Mouse (Mus musculus): ENCODE results near the gene Atg3.

Atg3 gene

DNA sequence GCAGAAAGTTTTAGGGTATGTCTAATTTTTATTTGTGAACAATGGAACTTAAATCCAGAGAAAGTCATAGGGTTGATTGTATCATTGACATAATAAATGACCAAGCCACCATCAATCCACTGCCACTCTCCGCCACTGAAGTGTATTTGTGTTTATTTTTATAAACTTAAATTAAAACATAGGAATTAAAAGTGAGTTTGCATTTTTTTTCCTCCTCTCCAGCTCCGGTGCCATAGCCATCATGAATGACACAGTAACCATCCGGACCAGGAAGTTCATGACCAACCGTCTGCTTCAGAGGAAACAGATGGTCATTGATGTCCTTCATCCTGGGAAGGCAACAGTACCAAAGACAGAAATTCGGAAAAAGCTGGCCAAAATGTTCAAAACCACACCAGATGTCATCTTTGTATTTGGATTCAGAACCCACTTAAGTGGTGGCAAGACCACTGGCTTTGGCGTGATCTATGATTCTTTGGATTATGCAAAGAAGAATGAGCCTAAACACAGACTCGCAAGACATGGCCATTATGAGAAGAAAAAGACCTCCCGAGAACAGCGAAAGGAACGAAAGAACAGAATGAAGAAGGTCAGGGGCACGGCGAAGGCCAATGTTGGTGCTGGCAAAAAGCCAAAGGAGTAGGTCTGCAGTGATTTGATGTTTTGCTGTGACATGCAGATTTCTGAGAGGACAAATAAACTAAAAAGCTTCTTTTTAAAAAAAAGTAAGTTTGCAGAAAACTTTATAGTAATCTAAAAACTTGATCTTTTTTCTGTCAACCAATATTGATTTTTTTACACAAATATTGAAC, 46.5 kb downstream of the Atg3 start:
- no peak for DNase-seq (ENCODE audit: low spot score in 2 of 2)

DNA sequence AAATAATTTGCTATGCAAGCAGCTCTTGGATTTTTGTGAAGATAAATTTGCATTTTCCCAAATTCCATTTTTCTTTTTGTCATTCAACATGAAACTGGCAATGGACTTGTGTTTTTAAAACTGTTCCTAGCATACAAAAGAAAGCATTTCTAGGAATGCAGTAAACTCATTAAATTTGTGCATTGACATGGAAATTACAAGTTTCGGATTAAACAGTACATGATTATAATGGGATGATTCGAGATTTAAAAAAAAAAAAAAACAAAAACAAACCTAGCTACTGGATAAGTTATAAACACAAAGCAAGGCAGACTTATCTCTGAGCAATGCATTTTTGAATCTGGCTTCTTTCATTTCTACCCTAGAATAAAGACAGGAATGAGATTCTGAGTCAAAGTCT, 63.4 kb downstream of the Atg3 start:
- DNase-seq (ENCODE audit: low spot score in 2 of 2), result no peak

DNA sequence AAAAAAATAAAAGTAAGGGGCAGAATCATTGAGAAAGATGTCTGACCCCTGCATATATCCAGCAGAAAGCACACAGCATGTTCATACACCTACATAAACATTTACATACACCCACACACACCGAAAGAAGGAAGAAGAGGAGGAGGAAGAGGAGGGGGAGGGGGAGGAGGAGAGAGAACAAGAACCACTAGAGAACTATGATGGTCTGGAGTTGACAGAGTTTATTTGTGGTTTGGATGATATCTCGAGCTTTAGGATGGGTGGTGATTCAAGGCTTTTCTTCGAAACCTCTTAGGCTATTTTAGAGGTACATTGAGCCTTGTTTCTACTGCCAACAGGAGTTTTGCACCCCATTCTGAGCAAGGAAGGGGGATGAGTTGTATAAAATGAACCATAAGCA, 64.2 kb downstream of the Atg3 start:
- no peak for DNase-seq (ENCODE audit: low spot score in 2 of 2)

DNA sequence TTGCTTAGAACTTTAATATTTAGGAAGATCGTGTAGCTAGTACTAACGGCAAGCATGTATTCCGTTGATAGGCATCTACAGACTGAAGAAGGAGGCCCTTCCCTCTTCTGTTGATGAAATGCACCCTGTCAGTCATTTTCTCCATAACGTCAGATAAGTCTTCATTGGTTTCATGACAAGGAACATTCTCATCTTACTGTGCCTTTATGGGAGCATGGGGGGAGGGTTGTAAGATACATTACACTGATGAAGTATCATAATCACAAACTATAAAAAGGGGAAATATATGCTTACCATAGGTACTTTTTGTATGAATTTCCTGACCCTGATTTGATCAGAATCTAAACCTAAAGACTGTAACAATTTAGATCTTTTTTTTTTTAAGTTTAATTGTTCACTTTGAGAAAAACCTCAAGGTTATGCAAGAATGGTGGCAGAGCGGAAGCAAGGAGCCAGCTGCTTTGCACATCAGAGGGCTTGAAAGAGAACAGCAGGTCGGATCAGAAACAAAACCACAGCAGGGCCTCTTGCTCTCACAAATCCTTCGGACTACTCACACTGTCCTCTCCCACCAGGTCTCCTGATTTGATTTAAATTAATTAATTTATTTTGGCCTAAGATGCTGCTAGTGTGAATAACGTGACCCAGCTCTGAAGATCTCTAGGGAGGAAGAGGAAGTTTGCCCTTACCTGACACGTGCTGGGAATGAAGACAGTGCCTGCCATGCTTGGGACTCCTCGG, 65.2 kb downstream of the Atg3 start, which contains the start of gene Btla:
Gene Btla, plus strand, starts transcription at position 668 of the 741 bp plus-strand sequence.
- no peak for DNase-seq (ENCODE audit: low spot score in 2 of 2)

DNA sequence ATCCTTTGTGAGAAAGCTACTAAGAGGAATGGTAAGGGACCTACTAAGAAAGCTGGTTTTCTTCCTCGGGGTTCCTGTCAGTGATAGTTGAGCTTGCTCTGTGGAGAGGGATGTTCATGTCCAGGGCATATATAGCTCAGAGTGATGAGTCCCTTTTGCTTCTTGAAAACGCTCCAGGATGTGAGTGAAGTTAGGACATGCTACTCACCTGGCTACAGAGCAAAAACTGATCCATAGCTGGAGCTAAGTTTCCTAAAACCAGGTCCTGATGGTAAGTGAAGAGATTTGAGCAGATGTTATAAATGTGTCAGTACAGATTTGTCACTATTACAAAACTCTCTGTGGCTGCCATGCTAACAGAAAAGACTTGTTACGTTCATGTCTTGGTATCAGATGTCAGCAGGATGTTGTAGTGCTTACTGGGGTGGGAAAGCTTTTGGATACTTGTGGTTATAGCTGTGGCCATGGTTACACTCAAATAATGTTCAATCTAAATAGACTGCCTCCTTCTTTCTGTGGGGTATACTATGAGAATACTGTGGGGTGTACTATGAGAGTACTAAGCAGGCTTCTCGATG, 65.9 kb downstream of the Atg3 start:
- no peak for DNase-seq (ENCODE audit: low spot score in 2 of 2)

DNA sequence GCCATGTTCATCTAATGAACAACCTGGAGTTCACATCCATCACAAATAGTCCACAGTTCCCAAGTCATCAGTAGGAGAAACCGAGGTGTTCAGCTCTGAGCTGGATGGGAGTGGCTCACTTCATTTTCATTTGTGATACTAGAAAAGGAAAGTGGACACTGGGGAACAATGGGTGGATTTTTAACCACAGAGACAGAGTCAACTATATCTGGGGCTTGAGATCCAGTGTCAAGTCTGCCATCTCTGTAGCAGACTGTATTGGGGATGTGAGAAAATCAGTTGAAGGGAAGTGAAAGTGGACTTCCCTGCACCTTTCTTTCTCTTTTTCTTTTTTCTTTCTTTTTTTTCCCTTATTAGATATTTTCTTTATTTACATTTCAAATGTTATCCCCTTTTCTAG, 68.4 kb downstream of the Atg3 start:
- no peak for DNase-seq (ENCODE audit: low spot score in 2 of 2)

DNA sequence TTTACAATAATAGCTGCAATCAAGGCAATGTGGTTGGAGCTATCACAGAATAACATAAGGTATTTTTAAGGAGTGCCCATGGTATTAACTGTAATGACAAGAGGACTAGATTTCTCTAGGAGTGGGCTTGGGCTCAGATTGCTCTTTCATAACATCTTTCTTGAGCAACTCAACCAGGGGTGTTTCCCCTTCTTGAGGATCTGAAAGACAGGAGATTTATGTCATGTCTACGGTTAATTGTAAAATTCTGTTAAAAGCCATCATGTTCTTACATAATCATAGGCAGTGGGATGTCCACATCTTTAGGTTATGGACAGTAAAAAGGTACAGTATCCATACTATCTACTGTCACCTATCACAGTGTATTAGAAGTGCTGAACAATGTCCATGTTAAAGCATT, 72.7 kb downstream of the Atg3 start:
- DNase-seq (ENCODE audit: low spot score in 2 of 2), result no peak

DNA sequence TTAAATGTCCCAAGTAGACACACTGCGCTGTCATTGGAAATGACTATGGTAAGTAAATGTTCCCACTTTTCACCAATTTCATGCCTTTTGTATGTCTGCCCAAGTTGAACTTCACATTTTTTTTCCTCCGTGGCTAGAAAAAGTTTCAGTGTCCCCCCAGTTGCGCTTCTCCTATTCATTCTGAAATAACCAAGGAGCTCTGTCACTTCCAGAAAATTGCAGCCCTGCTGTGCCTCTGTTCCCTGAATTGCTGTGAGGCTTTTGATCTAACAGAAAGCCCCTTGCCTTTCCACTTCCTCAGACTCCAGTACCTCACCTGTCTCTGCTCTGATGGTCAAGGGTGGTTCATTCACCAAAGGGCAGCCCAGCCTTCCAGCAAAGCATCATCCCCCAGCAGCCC, 74.4 kb downstream of the Atg3 start:
- DNase-seq (ENCODE audit: low spot score in 2 of 2), result no peak
